Mouse (Mus musculus) adrenal gland, adult 8-10 months (tissue): ENCODE data around the gene Arpc3. TPM values are rescaled to one million over a fixed set of nuclear protein-coding genes. Genes with fewer than 3 reads are reported as not detected.
"Not testable (repeated sequence)": the region's sequence is repeated elsewhere in the genome, so short reads cannot be mapped to it uniquely, and the experiment has no call there.

Source experiments
- DNase-seq: peaks from one replicate; pipeline ENCODE4 v3.0.0; 2022
- total RNA-seq, 4 experiments: library from RNA; stranded (reverse); gene quantifications; 2 replicates each; pipeline ENCODE4 v1.2.4; 2022

Arpc3 gene
- total RNA-seq, 4 experiments from 2014 or later, result 189 to 253 (median 205) TPM

DNA sequence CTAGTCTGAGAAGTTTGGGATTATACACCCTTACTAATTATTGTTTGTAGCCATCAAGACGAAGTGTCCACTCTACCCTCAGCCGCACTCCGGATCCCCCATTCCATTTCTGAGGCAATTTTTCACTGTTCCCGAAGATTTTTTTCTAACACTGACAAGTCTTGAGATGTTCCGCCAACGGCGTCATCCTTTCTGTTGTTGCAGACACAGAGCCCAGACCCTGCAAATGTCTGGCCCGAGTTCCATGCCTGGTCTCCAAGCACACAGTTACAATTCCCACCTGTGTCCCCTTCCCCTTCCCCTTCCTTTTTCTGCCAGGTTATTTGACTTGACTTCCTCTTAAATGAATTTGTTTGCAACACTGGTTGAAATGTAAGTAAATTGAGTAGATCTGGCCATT is 8.2 kb downstream of the Arpc3 start:
- DNase-seq, result no peak

DNA sequence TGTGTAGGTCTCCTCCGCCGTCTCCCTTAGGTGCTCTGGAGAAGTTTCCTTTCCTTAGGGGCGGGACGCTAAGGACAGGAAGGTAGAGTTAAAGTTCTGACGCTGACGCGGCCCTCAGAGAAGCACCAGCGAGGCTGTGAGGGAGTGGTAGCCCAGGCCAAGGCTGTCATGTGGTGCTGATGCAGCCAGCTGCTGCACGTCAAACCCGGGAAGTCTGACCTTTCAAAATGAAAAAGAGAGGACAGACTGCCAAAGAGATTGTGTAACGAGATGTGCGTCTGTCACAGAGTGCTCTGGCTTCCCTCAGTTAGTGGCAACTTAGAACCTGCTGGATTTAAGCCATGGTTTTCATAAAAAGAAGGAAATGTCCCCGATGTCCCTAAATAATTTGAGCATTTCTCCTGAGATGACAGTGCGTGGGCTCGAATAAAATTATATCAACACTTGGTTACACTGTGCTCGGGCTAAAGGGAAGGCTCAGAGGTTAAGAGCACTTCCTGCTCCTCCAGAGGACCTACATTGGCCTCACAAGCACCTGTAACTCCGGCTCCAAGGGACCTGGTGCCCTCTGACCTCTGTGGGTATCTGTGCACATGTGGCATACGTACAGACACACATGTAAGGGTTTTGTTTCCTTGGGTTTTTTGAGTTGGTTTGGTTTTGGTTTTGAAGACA is 9.1 kb downstream of the Arpc3 start:
- peak; percentile 90 for DNase-seq

GRCm38 (mm10) chr5:122401303-122401640 is 9.6 kb downstream of the Arpc3 start:
- DNase-seq, result peak; percentile 59

- no peak for DNase-seq
Measured at GRCm38 (mm10) chr5:122402160-122402559, 10.5 kb downstream of the Arpc3 start.

DNA sequence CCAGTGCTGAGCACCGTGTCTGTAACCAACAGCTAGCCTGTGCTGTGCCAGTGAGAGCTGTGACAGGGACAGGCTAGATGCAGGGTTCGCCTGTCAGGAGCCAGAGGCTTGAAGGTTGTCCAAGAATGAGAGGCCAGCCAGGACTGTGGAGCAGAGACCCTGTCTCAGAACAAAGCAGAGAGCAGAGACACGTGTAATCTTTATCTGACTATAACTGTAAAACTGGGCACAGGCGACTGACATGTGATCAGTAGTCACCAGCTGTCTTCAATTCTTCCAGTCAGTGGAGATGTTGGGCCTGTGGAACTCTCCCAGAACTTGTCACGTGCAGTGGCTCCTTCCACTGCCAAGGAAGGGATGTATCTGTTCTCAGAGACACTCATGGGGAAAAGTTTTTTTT is 11.1 kb downstream of the Arpc3 start:
- no peak for DNase-seq

GRCm38 (mm10) chr5:122403362-122403761 is 11.7 kb downstream of the Arpc3 start:
- no peak for DNase-seq

GRCm38 (mm10) chr5:122405537-122405936 is 13.9 kb downstream of the Arpc3 start:
- DNase-seq, result no peak

GRCm38 (mm10) chr5:122409692-122410645 is 18.3 kb downstream of the Arpc3 start:
- DNase-seq, result no peak

GRCm38 (mm10) chr5:122411892-122412291 is 20.2 kb downstream of the Arpc3 start:
- DNase-seq, result no peak

DNA sequence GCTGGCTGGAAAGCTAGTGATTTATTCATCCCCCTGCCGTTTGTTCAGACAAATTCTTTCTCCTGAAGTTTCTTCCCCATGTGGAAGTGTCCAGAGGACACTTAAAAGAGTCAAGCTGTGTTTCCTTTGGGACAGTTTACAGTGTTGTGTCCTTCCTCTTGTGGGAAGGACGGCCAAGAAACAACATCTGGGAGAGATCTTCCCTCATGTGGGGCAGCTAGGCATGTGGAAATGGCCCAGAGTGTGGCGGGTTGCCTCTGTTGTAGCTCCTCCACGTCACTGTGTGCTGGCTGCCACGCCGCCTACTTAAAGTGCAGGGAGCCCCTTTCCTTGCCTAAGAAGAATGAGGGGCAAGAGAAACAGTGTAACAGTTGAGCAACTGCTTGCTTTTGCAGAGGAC is 21.1 kb downstream of the Arpc3 start:
- DNase-seq, result no peak

GRCm38 (mm10) chr5:122414351-122414750 is 22.7 kb downstream of the Arpc3 start:
- DNase-seq, result no peak

- no peak for DNase-seq
Measured at GRCm38 (mm10) chr5:122415465-122415864, 23.8 kb downstream of the Arpc3 start.

GRCm38 (mm10) chr5:122420676-122421075 is 29.0 kb downstream of the Arpc3 start:
- not testable (repeated sequence) for DNase-seq

GRCm38 (mm10) chr5:122421271-122422068 is 29.8 kb downstream of the Arpc3 start, which contains the start of gene Anapc7:
Anapc7 (plus strand) TSS chr5:122421693.
- DNase-seq, result no peak

- peak; percentile 79 for DNase-seq
Measured at GRCm38 (mm10) chr5:122422071-122422964, 30.6 kb downstream of the Arpc3 start.

- DNase-seq, result no peak
Measured at GRCm38 (mm10) chr5:122423083-122423482, 31.4 kb downstream of the Arpc3 start.

DNA sequence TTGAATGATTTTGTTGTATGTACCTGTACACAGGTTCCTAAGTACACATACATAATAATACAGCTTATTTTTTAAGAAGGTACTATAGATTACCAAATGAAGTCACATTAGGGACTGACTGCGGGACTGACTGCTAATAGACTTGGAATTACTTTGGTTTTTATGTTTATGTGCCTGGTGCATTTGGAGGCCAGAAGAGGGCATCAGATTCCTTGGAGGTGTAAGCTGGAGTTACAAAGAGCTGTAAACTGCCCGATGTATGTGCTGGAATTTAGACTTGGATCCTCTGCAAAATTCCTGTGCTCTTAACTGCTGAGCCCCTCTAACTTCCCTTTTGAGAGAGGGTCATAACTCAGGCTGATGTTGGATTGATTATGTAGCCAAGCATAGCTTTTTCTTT is 33.9 kb downstream of the Arpc3 start:
- no peak for DNase-seq

- no peak for DNase-seq
Measured at GRCm38 (mm10) chr5:122430036-122430775, 38.5 kb downstream of the Arpc3 start.

- DNase-seq, result no peak
Measured at GRCm38 (mm10) chr5:122431221-122431620, 39.5 kb downstream of the Arpc3 start.

- no peak for DNase-seq
Measured at GRCm38 (mm10) chr5:122434541-122434940, 42.9 kb downstream of the Arpc3 start.
